Mouse (Mus musculus) embryonic stem cell, embryonic (primary cell): ENCODE measurements at regions not wholly inside any gene's neighbourhood (a gene's known extent, or its start where the extent isn't known, plus 50 kb on each side); places are given as distances from the start of the nearest gene placed in this dataset.
"Not testable (repeated sequence)": the region's sequence is repeated elsewhere in the genome, so short reads cannot be mapped to it uniquely, and the experiment has no call there.

Experiments
- CTCF ChIA-PET, 4 experiments: fragments of 300-600 bp in 2 of 4; fragments of 350-600 bp in 2 of 4; sonication (Branson Sonifier 250); formaldehyde crosslinking; loops; one replicate each; lab custom pipeline; 2022; ENCODE audit warnings: inconsistent platforms in 2 of 4; lab: Charles Lee
- POLR2A ChIA-PET, 4 experiments: fragments of 300-600 bp in 2 of 4; fragments of 350-600 bp in 2 of 4; sonication (Branson Sonifier 250); formaldehyde crosslinking; loops; one replicate each; lab custom pipeline; 2022; ENCODE audit warnings: antibody characterized with exemption in 4 of 4, inconsistent platforms in 1 of 4; lab: Charles Lee

DNA sequence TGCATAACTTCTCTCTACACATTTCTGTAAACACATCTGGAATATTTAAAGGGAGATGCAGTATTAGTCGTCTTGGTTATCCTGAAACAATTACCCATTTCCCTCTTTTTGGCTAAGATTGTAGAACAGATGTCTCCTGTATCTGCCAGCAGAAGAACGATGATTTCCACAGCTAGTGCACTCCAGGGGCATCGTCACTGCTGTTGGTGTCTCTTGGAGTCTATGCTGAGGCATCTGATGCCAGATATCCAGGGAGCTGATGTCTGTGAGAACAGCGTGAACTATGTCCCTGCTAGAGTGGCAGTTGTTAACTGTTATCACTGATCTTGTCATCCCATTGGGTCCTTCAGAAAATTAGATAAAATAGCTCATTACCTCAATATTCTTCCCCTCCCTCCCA is 536.2 kb downstream of the Trhde start:
- CTCF ChIA-PET = no interaction called here
- POLR2A ChIA-PET = interaction anchor here in 1 of 4 experiments (0.6 kb wide), 1 partner anchor 832 kb away, joined by 3 read pairs; no protein-coding TSS in a partner anchor

DNA sequence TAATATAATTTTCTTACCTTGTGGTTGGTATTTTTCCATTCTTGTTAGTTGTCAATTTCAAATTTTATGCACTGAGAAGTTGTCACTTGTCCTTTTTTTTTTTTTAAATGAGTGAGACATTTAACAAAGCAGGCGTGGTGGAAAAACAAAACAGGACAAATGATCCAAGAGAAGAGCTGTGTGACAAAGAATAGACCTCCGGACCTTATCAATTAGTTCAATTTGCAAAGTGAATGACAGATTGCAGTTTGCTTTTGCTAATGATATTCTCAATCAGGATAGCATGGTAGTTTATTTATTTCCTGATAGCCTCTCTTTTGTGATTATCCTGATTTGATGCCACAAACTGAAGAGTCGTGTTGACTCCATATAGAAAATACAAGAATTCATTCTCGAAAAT is 560.5 kb downstream of the Trhde start:
- CTCF ChIA-PET = no interaction called here
- POLR2A ChIA-PET = no interaction called here

DNA sequence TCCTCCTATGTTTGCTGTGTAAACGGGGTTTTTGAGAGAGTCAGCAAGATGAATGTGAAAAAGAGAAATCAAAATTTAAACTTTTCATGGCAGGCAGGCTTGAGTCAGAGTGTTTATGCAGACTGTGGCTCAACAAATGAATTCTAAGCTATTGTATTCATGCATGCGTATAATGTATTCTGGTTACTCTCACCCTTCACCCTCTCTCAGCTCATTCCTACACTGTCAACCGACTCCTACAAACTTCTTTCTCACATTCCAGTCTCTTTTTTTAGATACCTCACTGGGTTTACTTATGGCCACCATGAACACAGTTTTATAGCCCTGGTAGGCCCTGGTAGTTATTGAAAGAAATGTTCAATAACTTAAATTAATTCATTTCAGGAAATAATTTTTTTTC is 574.5 kb downstream of the Trhde start:
- CTCF ChIA-PET = interaction anchor here in 1 of 4 experiments (0.6 kb wide), 1 partner anchor 122 kb away, joined by 6 read pairs; no protein-coding TSS in a partner anchor

DNA sequence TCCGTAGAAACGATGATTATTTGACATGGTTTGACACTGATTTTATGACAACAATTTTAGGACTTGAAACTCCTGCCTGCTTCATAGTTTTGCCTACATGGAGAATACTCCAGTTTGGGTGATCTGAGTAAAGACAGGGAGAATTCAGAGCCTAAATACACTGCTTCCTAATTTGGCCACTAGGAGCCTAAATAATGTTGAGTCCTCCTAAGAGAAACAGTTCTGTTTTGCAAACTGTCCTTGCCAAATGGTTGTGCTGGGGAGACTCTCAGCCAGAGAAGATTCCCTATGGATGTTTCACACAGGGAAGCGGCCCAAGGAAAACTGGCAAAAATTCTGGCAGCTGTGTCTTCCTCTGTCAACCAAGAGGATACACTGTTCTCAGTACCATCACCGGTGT is 600.5 kb downstream of the Trhde start:
- ChIA-PET POLR2A (no interaction called here), CTCF (no interaction called here)

More for the DNA sequence above, 574.5 kb downstream of the Trhde start:
- POLR2A ChIA-PET = no interaction called here

DNA sequence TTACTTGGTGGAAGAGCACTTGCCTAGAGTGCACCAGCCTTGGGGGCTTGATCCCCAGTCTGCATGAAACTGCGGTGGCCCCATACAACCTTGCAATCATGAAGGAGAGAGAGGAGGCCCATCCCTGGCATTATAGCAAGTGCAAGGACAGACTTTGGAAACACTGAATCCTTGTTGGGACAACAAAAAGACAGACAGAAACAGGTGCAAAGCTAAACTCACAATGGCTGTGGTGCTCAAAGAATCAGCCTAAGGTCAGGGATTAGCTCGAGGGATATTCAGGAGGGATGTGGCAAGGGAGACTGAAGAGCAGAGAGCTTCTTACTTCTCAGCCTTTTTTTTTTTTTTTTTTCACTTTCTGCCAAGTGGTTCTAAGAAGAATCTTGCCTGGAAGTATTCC is 601.2 kb downstream of the Trhde start:
- ChIA-PET CTCF (interaction anchor here in 1 of 4 experiments (0.7 kb wide), 1 partner anchor 22 kb away, joined by 8 read pairs; no protein-coding TSS in a partner anchor), POLR2A (no interaction called here)

DNA sequence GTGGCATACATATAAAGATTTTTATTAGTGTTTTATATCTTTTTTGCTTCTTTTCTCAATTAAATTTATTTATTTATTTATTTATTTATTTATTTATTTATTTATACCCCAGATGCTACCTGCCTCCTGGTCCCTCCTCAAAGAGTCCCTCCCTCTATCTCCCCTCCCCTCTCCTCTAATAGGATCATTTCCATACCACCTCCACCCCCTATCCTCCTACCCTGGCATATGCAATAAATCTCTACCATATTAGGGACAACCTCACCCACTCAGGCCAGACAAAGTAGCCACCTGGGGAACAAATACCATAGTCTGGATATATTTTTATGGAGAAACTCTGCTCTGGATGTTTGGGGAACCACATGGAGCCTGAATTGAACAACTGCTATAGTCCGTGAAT is 615.8 kb downstream of the Trhde start:
- CTCF ChIA-PET = no interaction called here
- POLR2A ChIA-PET = no interaction called here

DNA sequence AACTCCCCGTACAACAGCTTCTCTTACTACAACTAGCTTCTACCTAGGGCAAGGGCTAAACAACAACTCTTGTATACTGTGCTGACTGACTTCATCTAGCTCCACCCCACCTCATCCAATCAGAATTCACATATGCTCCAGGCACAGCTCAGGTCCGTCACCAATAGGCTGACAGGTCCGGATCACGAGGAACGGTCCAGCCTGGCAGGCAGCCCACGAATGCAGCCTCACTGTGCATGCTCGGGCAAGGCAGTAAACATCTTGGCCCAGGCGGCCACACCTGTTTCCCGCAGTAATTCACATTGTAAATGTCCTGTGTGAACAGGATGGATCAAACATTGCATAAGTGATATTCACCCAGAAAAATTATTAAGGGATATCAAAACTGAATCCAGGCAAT is 658.8 kb downstream of the Trhde start:
- CTCF ChIA-PET, POLR2A ChIA-PET: not testable (repeated sequence)

DNA sequence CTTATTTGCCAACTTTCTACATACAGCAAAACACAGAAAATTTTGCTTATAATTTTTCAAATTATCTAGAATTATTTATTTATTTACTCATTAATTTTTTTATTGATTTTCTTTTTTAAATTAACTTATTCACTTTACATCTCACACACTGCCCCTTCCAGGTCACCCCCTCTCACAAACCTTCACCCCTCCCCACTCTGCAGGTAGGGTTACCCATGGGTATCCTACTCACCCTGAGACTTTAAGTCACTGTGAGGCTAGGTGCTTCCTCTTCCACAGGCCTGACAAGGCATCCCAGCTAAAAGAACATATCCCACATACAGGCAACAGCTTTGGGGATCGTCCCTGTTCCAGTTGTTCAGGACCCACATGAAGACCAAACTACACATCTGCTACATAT is 664.2 kb downstream of the Trhde start:
- CTCF ChIA-PET = no interaction called here
- POLR2A ChIA-PET = interaction anchor here in 1 of 4 experiments (1.2 kb wide), 1 partner anchor 9 kb away, joined by 3 read pairs; no protein-coding TSS in a partner anchor

DNA sequence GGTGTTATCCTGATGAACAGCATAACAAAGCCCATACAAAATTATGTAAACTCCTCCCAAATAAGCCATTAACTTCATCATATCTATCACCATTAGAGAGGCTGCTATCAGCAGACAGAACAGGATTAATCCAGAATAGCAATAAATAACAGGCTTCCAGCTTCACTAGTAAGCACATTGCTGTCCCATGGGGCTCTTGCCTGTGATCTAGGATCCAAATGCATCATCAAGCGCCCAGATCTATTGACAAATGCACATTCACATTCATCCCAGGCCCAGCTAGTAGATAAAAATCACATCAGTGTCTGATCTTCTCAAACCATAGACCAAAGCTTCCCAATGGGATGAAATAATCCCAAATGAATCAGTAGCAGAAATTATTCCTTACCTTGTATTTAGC is 665.0 kb downstream of the Trhde start:
- ChIA-PET CTCF (no interaction called here), POLR2A (interaction anchor here in 1 of 4 experiments (1.2 kb wide), 1 partner anchor 8 kb away, joined by 3 read pairs; no protein-coding TSS in a partner anchor)
